Mouse (Mus musculus) macrophage (primary cell): ENCODE measurements around the gene Gm21953. TPM values are rescaled to one million over a fixed set of nuclear protein-coding genes. Genes with fewer than 3 reads are reported as not detected.
"Not testable (repeated sequence)": the region's sequence is repeated elsewhere in the genome, so short reads cannot be mapped to it uniquely, and the experiment has no call there.

ENCODE experiments used
- H3K27ac ChIP-seq: fragments of 350-480 bp; formaldehyde crosslinking; 2 replicates; pipeline ENCODE4 v1.9.0; 2021
- H3K36me3 ChIP-seq: fragments of 350-480 bp; formaldehyde crosslinking; 2 replicates; pipeline ENCODE4 v1.9.0; 2021; ENCODE audit errors: inconsistent target
- H3K4me3 ChIP-seq: fragments of 350-480 bp; formaldehyde crosslinking; 2 replicates; pipeline ENCODE4 v1.9.0; 2021; ENCODE audit errors: inconsistent target
- H3K79me2 ChIP-seq: fragments of 350-480 bp; formaldehyde crosslinking; 2 replicates; pipeline ENCODE4 v1.9.0; 2021; ENCODE audit errors: inconsistent target
- WGBS: methylation state at CpG from one replicate; pipeline ENCODE4 v1.1.7; 2026; ENCODE audit warnings: inconsistent platforms; ENCODE audit not compliant: missing documents; 5-methylcytosine and 5-hydroxymethylcytosine counted together
- polyA plus RNA-seq: library from polyadenylated mRNA; stranded (reverse); fragments of 250-400 nt; gene quantifications from 3 replicates; pipeline ENCODE4 v1.2.4, GENCODE M21; 2018; ENCODE audit warnings: inconsistent platforms
- total RNA-seq, 78 experiments: library from RNA; depleted of rRNA; stranded (reverse); fragments of 250-400 nt; gene quantifications; 1 replicate in 9 of 78; 2 replicates in 24 of 78; 3 replicates in 43 of 78; 4 replicates in 2 of 78; pipeline ENCODE4 v1.2.4; 2018; ENCODE audit warnings: inconsistent platforms in 56 of 78

The Gm21953 gene
- total RNA-seq (2018; cell fraction: chromatin; rRNA removed), result not detected
- total RNA-seq (2018; cell fraction: cytosol; rRNA removed), result not detected
- total RNA-seq (2018; cell fraction: nucleus; rRNA removed), result not detected
- not detected in 3 replicates for polyA plus RNA-seq

DNA sequence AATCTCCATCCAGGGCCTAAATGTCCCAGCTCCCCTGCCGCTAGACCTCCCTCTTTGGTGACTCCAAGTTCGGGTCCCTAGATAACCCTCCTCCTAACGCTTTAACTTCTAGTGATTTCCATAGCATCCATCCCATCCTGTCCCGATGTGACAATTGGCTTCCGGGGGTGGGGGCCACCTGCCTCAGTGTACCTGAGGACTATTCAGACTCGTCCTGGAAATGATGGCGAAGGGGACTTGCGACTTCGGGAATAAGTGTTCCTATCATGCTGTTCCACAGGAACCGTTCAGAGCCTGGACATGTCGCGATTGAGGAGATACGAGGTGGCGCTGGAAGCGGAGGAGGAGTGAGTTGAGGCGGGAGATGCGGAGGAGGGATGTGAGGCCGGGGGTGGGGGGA lies at the start of gene Gm21953:
TSS of gene Gm21953 (plus strand) at position 301 of the 400 bp plus-strand sequence.
- H3K36me3 ChIP-seq, H3K27ac ChIP-seq, H3K79me2 ChIP-seq, H3K4me3 ChIP-seq: not testable (repeated sequence)
- WGBS, result no CpG with 5 or more reads among the region's 18 CpGs

GRCm38 (mm10) chr4:42255467-42255866 lies 38.6 kb upstream of the Gm21953 start, which contains the start of gene Ccl21b:
TSS of gene Ccl21b (plus strand) at chr4:42255767.
- not testable (repeated sequence) for H3K79me2 ChIP-seq, H3K36me3 ChIP-seq, H3K4me3 ChIP-seq, H3K27ac ChIP-seq
- no CpG with 5 or more reads among the region's 5 CpGs for WGBS

DNA sequence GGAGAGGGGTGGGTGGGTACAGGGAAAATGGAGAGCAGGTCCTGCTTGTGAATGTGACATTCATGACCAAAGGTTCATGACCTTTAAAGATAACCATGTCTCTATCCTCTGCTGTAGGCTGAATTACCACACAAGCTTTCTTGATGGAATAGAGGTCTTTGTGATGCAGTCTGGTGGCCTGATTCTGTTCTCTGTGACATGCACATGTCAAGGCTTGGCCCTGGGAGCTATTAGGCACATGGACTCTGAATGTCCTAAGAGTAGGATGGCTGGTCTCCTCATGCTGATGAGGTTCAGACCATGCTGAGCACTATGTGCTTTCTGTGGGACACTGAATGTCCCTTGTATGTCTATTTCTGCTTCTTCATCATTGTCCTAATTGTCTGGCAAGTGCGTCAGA lies 24.0 kb downstream of the Gm21953 start, which contains the start of gene Fam205a3:
TSS of gene Fam205a3 (plus strand) at position 301 of the 400 bp plus-strand sequence.
- not testable (repeated sequence) for H3K27ac ChIP-seq, H3K79me2 ChIP-seq, H3K4me3 ChIP-seq, H3K36me3 ChIP-seq
- no CpG with 5 or more reads among the region's 1 CpGs for WGBS

Other genes with a start within 250 kb of the Gm21953 start
- not detected in 3 replicates for gene Gm3893, start 203.1 kb upstream of the Gm21953 start, polyA plus RNA-seq
- not detected in 3 replicates for gene Gm13304, start 179.4 kb upstream of the Gm21953 start, polyA plus RNA-seq
- gene Gm13306, start 140.8 kb upstream of the Gm21953 start, polyA plus RNA-seq, result not detected in 3 replicates
- not detected in 3 replicates for gene Gm13305, start 125.7 kb upstream of the Gm21953 start, polyA plus RNA-seq
- gene Gm10600, start 53.6 kb upstream of the Gm21953 start, polyA plus RNA-seq, result not detected in 3 replicates
- not detected in 3 replicates for gene Ccl21b, start 38.5 kb upstream of the Gm21953 start, polyA plus RNA-seq
- not detected in 3 replicates for gene Fam205a3, start 24.1 kb downstream of the Gm21953 start, polyA plus RNA-seq
- not detected in 3 replicates for gene Gm21586, start 145.1 kb downstream of the Gm21953 start, polyA plus RNA-seq
- not detected in 3 replicates for gene Gm2163, start 172.5 kb downstream of the Gm21953 start, polyA plus RNA-seq
- not detected in 3 replicates for gene Fam205a2, start 233.9 kb downstream of the Gm21953 start, polyA plus RNA-seq